ENCODE assay signal across 12 mouse cellular contexts in the genomic region with DNA sequence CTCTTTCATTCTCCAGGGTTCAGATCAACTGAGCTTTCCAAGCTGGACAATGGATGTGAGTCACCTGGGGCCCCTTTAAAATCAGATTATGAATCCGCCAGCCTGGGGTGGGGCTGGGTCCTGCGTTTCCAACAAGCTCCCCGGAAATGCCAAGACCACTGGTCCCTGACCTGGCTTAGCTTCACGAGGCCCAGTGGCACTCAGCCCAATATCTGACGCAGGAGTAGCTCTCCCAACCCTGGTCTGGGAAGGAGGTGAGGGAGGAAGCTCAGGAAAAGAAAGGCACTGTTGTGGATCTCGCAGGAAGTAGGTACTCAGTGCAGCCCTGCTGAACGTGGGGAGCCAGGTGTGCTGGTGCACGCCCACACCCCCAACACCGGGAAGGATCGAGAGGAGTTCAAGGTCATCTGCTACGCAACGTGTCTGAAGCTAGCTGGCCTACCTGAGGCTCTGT. TPM values are rescaled to one million over a fixed set of nuclear protein-coding genes. Genes with fewer than 3 reads are reported as not detected.
DNase-seq lines count a peak whose midpoint lies in the region; ATAC-seq and TF ChIP-seq lines count a peak whose summit lies in the region.
"Had no signal": no experiment of that assay in that cellular context is flagged by ENCODE, and none has a peak within 500 bp of the region (broad histone marks: within the 10 kb centered on the region; RNA-seq: fewer than 3 reads in every experiment).

No protein-coding gene starts in this region.

- TF ChIP-seq POLR2A in testis, adult 2 months (IDR thresholded peaks at IDR 0.05; ENCODE audit: control insufficient read depth, low read depth, low read length): no peak

- no peaks in the 10 kb centered on the region for H3K27me3 ChIP-seq in kidney, embryonic 15.5 days
- H3K27me3 ChIP-seq in testis, adult 2 months (ENCODE audit: control insufficient read depth, insufficient read depth, low read length): no peaks in the 10 kb centered on the region
- H3K27me3 ChIP-seq: embryonic facial prominence, embryonic 12.5 days; limb, embryonic 12.5 days had no signal

- peaks cover 42% of the 10 kb centered on the region for H3K4me1 ChIP-seq in kidney, embryonic 15.5 days
- peaks cover 11% of the 10 kb centered on the region for H3K4me1 ChIP-seq in testis, adult 2 months (ENCODE audit: control insufficient read depth, insufficient read depth, low read length)

- no peak overlapping the region for H3K4me2 ChIP-seq in kidney, embryonic 15.5 days
- H3K4me2 ChIP-seq: embryonic facial prominence, embryonic 12.5 days; heart, embryonic 13.5 days; limb, embryonic 12.5 days; midbrain, embryonic 12.5 days had no signal

- peak overlapping the region; percentile 64 for H3K27ac ChIP-seq in kidney, embryonic 15.5 days
- H3K27ac ChIP-seq in testis, adult 2 months (ENCODE audit: control insufficient read depth, insufficient read depth, low read depth, low read length): peak overlapping the region; percentile 66
- H3K27ac ChIP-seq: embryonic facial prominence, embryonic 12.5 days; heart, embryonic 13.5 days; limb, embryonic 12.5 days; midbrain, embryonic 12.5 days had no signal

- H3K4me3 ChIP-seq in kidney, embryonic 15.5 days (replicated peaks): no peak overlapping the region
- H3K4me3 ChIP-seq in testis, adult 2 months (ENCODE audit: control insufficient read depth, low read depth, low read length): no peak overlapping the region
- H3K4me3 ChIP-seq: embryonic facial prominence, embryonic 12.5 days; heart, embryonic 13.5 days; limb, embryonic 12.5 days; midbrain, embryonic 12.5 days had no signal

- no peaks in the 10 kb centered on the region for H3K9me3 ChIP-seq in kidney, embryonic 15.5 days (replicated peaks)
- H3K9me3 ChIP-seq: embryonic facial prominence, embryonic 12.5 days; heart, embryonic 13.5 days; limb, embryonic 12.5 days; midbrain, embryonic 12.5 days had no signal

- no peaks in the 10 kb centered on the region for H3K36me3 ChIP-seq in kidney, embryonic 15.5 days
- no peaks in the 10 kb centered on the region for H3K36me3 ChIP-seq in testis, adult 2 months (ENCODE audit: control insufficient read depth, insufficient read depth, low read length)
- H3K36me3 ChIP-seq: embryonic facial prominence, embryonic 12.5 days; heart, embryonic 13.5 days; limb, embryonic 12.5 days; midbrain, embryonic 12.5 days had no signal

- 54% methylated on average over 12 of the region's 12 CpGs for WGBS in kidney, embryonic 15.5 days

- no peak for TF ChIP-seq CTCF in testis, adult 2 months (IDR thresholded peaks at IDR 0.05; ENCODE audit: control insufficient read depth, insufficient read depth, insufficient replicate concordance, low read depth, low read length)

- DNase-seq in cerebellum, adult 9-11 months: peak; percentile 67
- DNase-seq in cerebellum, adult 9-10 months: no peak
- peak; percentile 56 for DNase-seq in ovary, postnatal 14 days (ENCODE audit: low spot score)
- DNase-seq in ovary, adult 18-20 months (ENCODE audit: low spot score): no peak
- DNase-seq in frontal cortex, adult 2 months (ENCODE audit: extremely low spot score in 1 of 2, low spot score in 1 of 2): no peak
- DNase-seq in adipocyte (ENCODE audit: low spot score): no peak

- H3K9ac ChIP-seq in kidney, embryonic 15.5 days: no peak overlapping the region
- H3K9ac ChIP-seq: embryonic facial prominence, embryonic 12.5 days; limb, embryonic 12.5 days; midbrain, embryonic 12.5 days had no signal

- peak; percentile 59 for ATAC-seq in kidney, embryonic 15.5 days (replicated peaks; ENCODE audit: low FRiP score)

RNA-seq across cellular contexts. Expression of gene Adora1, which starts 18.2 kb away (rescaled TPM):
- polyA plus RNA-seq in kidney, embryonic 15.5 days (2015; fragmentation: Nextera tagmentation; extraction: Ambion mirVana): 7.7 and 8.2 TPM in 2 replicates
- 19.4 and 28.0 TPM in 2 replicates for polyA plus RNA-seq in testis, adult 2 months (2012; rRNA removed)
- 87.1 and 88.6 TPM in 2 replicates for polyA plus RNA-seq in frontal cortex, adult 2 months (2012; rRNA removed)

RNA-seq across cellular contexts. Expression of gene Mybph, which starts 23.8 kb away (rescaled TPM):
- polyA plus RNA-seq in kidney, embryonic 15.5 days (2015; fragmentation: Nextera tagmentation; extraction: Ambion mirVana): 6.1 and 9.3 TPM in 2 replicates
- 0.16 and 0.20 TPM in 2 replicates for polyA plus RNA-seq in testis, adult 2 months (2012; rRNA removed)
- polyA plus RNA-seq in frontal cortex, adult 2 months (2012; rRNA removed): 0.50 and 1.0 TPM in 2 replicates
- polyA plus RNA-seq: midbrain, embryonic 12.5 days had no signal

RNA-seq across cellular contexts. Expression of gene Chil1, which starts 35.1 kb away (rescaled TPM):
- polyA plus RNA-seq in kidney, embryonic 15.5 days (2015; fragmentation: Nextera tagmentation; extraction: Ambion mirVana): 1.7 and 2.2 TPM in 2 replicates
- polyA plus RNA-seq in testis, adult 2 months (2012; rRNA removed): 0.05 TPM in 1 of 2 replicates, not detected in the other
- polyA plus RNA-seq in frontal cortex, adult 2 months (2012; rRNA removed): 23.1 and 23.6 TPM in 2 replicates

Comparison
In these comparisons a context has a peak if more than half of its experiments do, and no peak if none do; other contexts are left out.
1. DNase-seq: peak in cerebellum, adult 9-11 months (single experiment) and ovary, postnatal 14 days (single experiment); none in cerebellum, adult 9-10 months (single experiment), ovary, adult 18-20 months (single experiment), frontal cortex, adult 2 months (0 of 2) and adipocyte (single experiment).